Mouse (Mus musculus) forebrain, embryonic 11.5 days (tissue): ENCODE data around the gene Ddx31. TPM values are rescaled to one million over a fixed set of nuclear protein-coding genes. Genes with fewer than 3 reads are reported as not detected.

Source experiments
- ATAC-seq: fragments of 200-750 bp; cut with Nextera tagmentation; replicated peaks from 2 replicates; pipeline ENCODE4 v1.8.0; 2017; ENCODE audit warnings: moderate TSS enrichment; ENCODE audit not compliant: low FRiP score
- DNase-seq: peaks from one replicate; pipeline ENCODE4 v3.0.0-alpha.2; 2017; ENCODE audit warnings: low spot score
- H3K27ac ChIP-seq: fragments of 300-500 bp; sonication (generic); 2 replicates; pipeline ENCODE4 v1.5.1; 2014; ENCODE audit warnings: low read depth, low read length
- H3K27me3 ChIP-seq: fragments of 300-500 bp; sonication (generic); 2 replicates; pipeline ENCODE4 v1.6.1; 2014; ENCODE audit warnings: mild to moderate bottlenecking, low read length, mixed read lengths; ENCODE audit not compliant: control insufficient read depth, insufficient read depth
- H3K36me3 ChIP-seq: fragments of 300-500 bp; sonication (generic); 2 replicates; pipeline ENCODE4 v1.6.1; 2014; ENCODE audit warnings: mild to moderate bottlenecking, low read length, moderate library complexity, mixed read lengths; ENCODE audit not compliant: control insufficient read depth, insufficient read depth
- H3K4me1 ChIP-seq: fragments of 300-500 bp; sonication (generic); replicated peaks from 2 replicates; pipeline ENCODE4 v1.6.1; 2014; ENCODE audit warnings: low read length, mixed read lengths; ENCODE audit not compliant: control insufficient read depth, insufficient read depth
- H3K4me2 ChIP-seq: fragments of 300-500 bp; sonication (generic); 2 replicates; pipeline ENCODE4 v1.6.1; 2014; ENCODE audit warnings: low read depth, mild to moderate bottlenecking, low read length, moderate library complexity, mixed read lengths; ENCODE audit not compliant: severe bottlenecking
- H3K4me3 ChIP-seq: fragments of 300-500 bp; sonication (generic); 2 replicates; pipeline ENCODE4 v1.5.1; 2014; ENCODE audit warnings: low read depth, low read length
- H3K9ac ChIP-seq: fragments of 300-500 bp; sonication (generic); 2 replicates; pipeline ENCODE4 v1.6.1; 2014; ENCODE audit warnings: low read length
- H3K9me3 ChIP-seq: fragments of 300-500 bp; sonication (generic); 2 replicates; pipeline ENCODE4 v1.6.1; 2016; ENCODE audit warnings: low read length, mixed read lengths; ENCODE audit not compliant: control insufficient read depth
- WGBS: fragments of 180-500 bp; shearing (Covaris S2); extraction: QIAGEN DNeasy Blood & Tissue Kit; methylation state at CpG from one replicate; pipeline ENCODE4 v1.1.7; 2014; 5-methylcytosine and 5-hydroxymethylcytosine counted together
- polyA plus RNA-seq: library from polyadenylated mRNA; unstranded; fragments of >200 nt; fragmentation: Nextera tagmentation; extraction: Ambion mirVana; gene quantifications from 2 replicates; pipeline ENCODE4 v1.2.1, GENCODE M21; 2014

Gene Ddx31
- polyA plus RNA-seq, 1 experiment from 2014 or later = 21.6 TPM

- no peak for DNase-seq
- Histone ChIP-seq H3K27me3 (no peaks in the 10 kb centered on the region), H3K4me3 (no peak overlapping the region), H3K36me3 (no peaks in the 10 kb centered on the region; the same call in 1 of the 2 replicates), H3K9ac (no peak overlapping the region), H3K4me2 (no peak overlapping the region), H3K9me3 (no peaks in the 10 kb centered on the region), H3K27ac (no peak overlapping the region), H3K4me1 (no peaks in the 10 kb centered on the region)
- WGBS = 92% methylated on average over 3 of the region's 3 CpGs
- no peak for ATAC-seq
These were observed 12.4 kb downstream of the Ddx31 start for GRCm38 (mm10) chr2:28852594-28852993.

DNA sequence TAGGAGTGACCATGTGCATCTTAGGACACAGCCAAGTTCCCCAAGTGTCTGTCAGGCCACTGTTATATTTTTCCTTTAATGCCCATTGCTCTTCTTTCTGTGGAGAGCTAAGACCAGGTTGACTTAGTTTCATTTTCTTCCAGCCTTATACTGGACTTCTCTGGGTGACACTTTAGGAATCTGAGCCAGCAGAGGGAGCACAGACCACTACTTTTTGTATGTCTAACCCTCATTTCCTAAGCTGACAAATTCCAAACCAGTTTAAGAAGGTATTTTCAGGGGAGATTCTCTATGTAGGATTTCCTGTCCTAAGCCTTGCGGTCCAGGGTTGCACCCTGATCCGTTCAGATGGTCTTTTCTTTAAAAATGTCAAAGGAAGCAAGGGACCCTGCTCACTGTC, 15.6 kb downstream of the Ddx31 start:
- ATAC-seq (no peak), DNase-seq (no peak)
- no peak overlapping the region for H3K4me3 ChIP-seq
- H3K27me3 ChIP-seq = no peaks in the 10 kb centered on the region
- 98% methylated on average over 2 of the region's 2 CpGs for WGBS
- no peaks in the 10 kb centered on the region for H3K4me1 ChIP-seq
- no peaks in the 10 kb centered on the region for H3K9me3 ChIP-seq
- no peak overlapping the region for H3K4me2 ChIP-seq
- H3K9ac ChIP-seq = no peak overlapping the region
- H3K36me3 ChIP-seq = no peaks in the 10 kb centered on the region
- no peak overlapping the region for H3K27ac ChIP-seq

DNA sequence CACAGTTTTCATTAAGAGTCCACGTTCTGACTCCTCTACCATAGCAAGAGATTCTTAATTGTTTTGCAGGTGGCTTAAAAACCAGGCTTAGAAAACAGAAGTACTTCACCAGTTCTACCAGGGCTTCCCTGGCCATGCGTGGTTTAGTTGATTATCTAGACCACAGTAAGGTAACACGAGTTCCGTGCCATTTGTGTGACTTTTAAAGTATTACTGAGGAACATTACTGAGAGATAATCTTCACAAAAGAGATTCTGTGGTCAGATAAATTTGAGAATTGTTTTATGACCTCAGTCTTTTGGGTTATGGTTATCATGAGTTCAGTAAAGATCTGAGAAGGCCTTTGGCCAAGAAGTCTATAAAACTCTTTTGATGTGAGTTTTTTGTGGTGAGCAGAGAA, 19.1 kb downstream of the Ddx31 start:
- H3K4me2 ChIP-seq = no peak overlapping the region
- no peak overlapping the region for H3K4me3 ChIP-seq
- no peak overlapping the region for H3K27ac ChIP-seq
- no peaks in the 10 kb centered on the region for H3K9me3 ChIP-seq
- H3K9ac ChIP-seq = no peak overlapping the region
- no peaks in the 10 kb centered on the region; the same call in 1 of the 2 replicates for H3K36me3 ChIP-seq
- H3K4me1 ChIP-seq = no peaks in the 10 kb centered on the region
- DNase-seq (no peak), ATAC-seq (no peak)
- no peaks in the 10 kb centered on the region for H3K27me3 ChIP-seq
- WGBS = 97% methylated on average over 4 of the region's 4 CpGs

DNA sequence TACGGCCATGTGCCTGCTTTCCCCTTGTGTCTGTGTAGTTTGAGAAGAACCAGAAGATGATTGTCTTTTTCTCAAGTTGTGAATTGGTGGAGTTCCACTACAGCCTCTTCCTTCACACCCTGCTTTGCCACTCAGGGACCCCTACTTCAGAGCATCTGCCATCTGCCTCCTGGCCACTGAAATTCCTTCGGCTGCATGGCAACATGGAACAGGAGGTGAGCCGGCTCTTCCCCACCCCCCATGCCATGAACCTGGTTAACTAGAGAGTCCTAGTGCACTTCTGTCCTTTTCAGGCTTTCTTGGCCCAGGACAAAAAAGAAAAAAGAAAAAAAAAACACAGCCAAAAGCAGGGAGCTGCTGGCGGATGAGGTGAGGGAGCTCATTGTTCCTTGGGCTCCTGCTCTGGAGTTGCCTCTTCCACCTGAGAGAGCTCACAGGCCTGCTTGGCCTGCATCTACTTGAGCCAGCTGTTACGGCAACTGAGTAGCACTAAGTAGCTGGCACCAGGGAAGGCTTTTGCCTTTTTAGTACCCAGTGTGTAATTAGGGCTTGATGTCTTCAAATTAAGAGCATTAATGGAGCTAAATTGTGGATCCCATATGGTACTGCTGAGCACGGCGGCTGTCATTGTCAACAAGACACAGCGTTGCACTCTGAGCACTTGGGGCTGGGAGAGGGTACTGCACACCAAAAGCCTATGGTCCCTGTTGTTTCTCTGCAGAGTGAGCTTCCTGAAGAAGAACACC, 20.6 kb downstream of the Ddx31 start:
- H3K9ac ChIP-seq = no peak overlapping the region
- no peaks in the 10 kb centered on the region for H3K27me3 ChIP-seq
- ATAC-seq (no peak), DNase-seq (no peak)
- no peaks in the 10 kb centered on the region for H3K4me1 ChIP-seq
- no peak overlapping the region for H3K27ac ChIP-seq
- no peaks in the 10 kb centered on the region; the same call in 1 of the 2 replicates for H3K36me3 ChIP-seq
- 87% methylated on average over 8 of the region's 8 CpGs for WGBS
- H3K4me2 ChIP-seq = no peak overlapping the region
- no peak overlapping the region for H3K4me3 ChIP-seq
- no peaks in the 10 kb centered on the region for H3K9me3 ChIP-seq

DNA sequence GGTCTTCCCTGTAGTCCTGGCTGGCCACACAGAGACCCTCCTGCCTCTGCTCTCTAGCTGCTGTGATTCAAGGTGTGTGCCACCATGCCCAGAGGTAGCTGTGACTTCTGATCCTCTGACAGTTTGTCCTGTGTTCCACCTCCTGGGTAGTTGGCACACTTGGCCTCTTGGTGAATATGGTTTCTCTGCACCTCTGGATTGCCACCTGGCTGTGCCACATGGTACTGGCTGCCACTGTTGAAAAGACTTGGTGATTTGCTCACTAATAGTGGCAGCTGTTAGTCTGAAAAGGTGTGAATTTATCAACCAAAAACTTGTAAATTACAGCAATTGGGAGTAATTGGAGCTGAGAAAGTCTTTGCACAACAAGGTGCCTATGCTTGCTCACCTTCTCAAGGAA, 23.7 kb downstream of the Ddx31 start:
- no peak for ATAC-seq

GRCm38 (mm10) chr2:28867495-28867894, 27.3 kb downstream of the Ddx31 start:
- 87% methylated on average over 7 of the region's 7 CpGs for WGBS
- H3K9me3 ChIP-seq = no peaks in the 10 kb centered on the region
- no peak overlapping the region for H3K27ac ChIP-seq
- H3K4me1 ChIP-seq = no peaks in the 10 kb centered on the region
- no peak overlapping the region for H3K4me2 ChIP-seq
- DNase-seq = no peak
- no peak for ATAC-seq
- H3K36me3 ChIP-seq = no peaks in the 10 kb centered on the region; the same call in 1 of the 2 replicates
- no peak overlapping the region for H3K4me3 ChIP-seq
- no peaks in the 10 kb centered on the region for H3K27me3 ChIP-seq
- no peak overlapping the region for H3K9ac ChIP-seq

More for the DNA sequence above, 23.7 kb downstream of the Ddx31 start:
- Histone ChIP-seq H3K4me1 (no peaks in the 10 kb centered on the region), H3K36me3 (no peaks in the 10 kb centered on the region; the same call in 1 of the 2 replicates), H3K9me3 (no peaks in the 10 kb centered on the region), H3K27ac (no peak overlapping the region), H3K4me2 (no peak overlapping the region), H3K9ac (no peak overlapping the region), H3K27me3 (no peaks in the 10 kb centered on the region), H3K4me3 (no peak overlapping the region)
- no peak for DNase-seq

DNA sequence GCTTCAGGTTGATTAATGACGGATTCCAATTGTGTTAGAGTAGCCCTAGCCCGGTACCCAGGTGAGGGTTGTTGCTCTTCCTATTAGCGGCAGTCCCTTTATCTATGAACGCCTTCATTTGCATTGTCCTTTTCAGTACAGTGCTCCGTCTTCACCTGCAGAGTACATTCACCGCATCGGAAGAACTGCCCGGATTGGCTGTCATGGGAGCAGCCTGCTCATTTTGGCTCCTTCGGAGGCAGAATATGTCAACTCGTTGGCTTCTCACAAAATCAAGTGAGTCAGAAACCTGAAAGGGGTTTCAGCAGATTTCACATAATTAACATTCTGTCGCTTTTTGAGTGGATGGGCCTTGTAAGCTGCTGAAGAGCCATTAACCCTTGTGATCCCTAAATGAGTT, 35.3 kb downstream of the Ddx31 start:
- ATAC-seq (no peak), DNase-seq (no peak)
- Histone ChIP-seq H3K27ac (no peak overlapping the region), H3K4me1 (no peaks in the 10 kb centered on the region), H3K27me3 (no peaks in the 10 kb centered on the region), H3K9ac (no peak overlapping the region), H3K4me2 (no peak overlapping the region), H3K9me3 (no peaks in the 10 kb centered on the region), H3K36me3 (no peaks in the 10 kb centered on the region; the same call in 1 of the 2 replicates), H3K4me3 (no peak overlapping the region)
- WGBS = 87% methylated on average over 11 of the region's 11 CpGs

- Histone ChIP-seq H3K4me2 (no peak overlapping the region), H3K9ac (no peak overlapping the region), H3K27me3 (no peaks in the 10 kb centered on the region), H3K4me3 (no peak overlapping the region), H3K27ac (no peak overlapping the region), H3K9me3 (no peaks in the 10 kb centered on the region), H3K4me1 (no peaks in the 10 kb centered on the region), H3K36me3 (no peaks in the 10 kb centered on the region)
- WGBS = 89% methylated on average over 3 of the region's 3 CpGs
- DNase-seq = no peak
- ATAC-seq = no peak
These were observed 41.1 kb downstream of the Ddx31 start for GRCm38 (mm10) chr2:28881275-28881674.

GRCm38 (mm10) chr2:28882047-28882446, 41.8 kb downstream of the Ddx31 start:
- H3K9ac ChIP-seq = no peak overlapping the region
- no peak overlapping the region for H3K27ac ChIP-seq
- ATAC-seq = no peak
- H3K36me3 ChIP-seq = no peaks in the 10 kb centered on the region
- 88% methylated on average over 3 of the region's 3 CpGs for WGBS
- DNase-seq = no peak
- H3K9me3 ChIP-seq = no peaks in the 10 kb centered on the region
- no peak overlapping the region for H3K4me2 ChIP-seq
- no peaks in the 10 kb centered on the region for H3K27me3 ChIP-seq
- H3K4me3 ChIP-seq = no peak overlapping the region
- H3K4me1 ChIP-seq = no peaks in the 10 kb centered on the region
